Mouse (Mus musculus) MEL (cell line): ENCODE data around the gene Pabpn1l. TPM values are rescaled to one million over a fixed set of nuclear protein-coding genes. Genes with fewer than 3 reads are reported as not detected.

Experiments used
- DNase-seq: peaks from one replicate; pipeline ENCODE4 v3.0.0; 2011; ENCODE audit warnings: low read depth, low spot score
- H3K27ac ChIP-seq: 2 replicates; pipeline ENCODE4 v1.5.1; 2012; ENCODE audit warnings: low read depth, mild to moderate bottlenecking, control low read depth, low read length, moderate library complexity; ENCODE audit not compliant: control insufficient read depth
- H3K27me3 ChIP-seq, 2 experiments: fragments of 150-350 bp in 1 of 2; sonication (generic) in 1 of 2; 2 replicates each; pipeline ENCODE4 v1.6.1; 2012; ENCODE audit warnings: low read length in 2 of 2, mild to moderate bottlenecking in 2 of 2, improper control_type of control experiment in 1 of 2, moderate library complexity in 1 of 2; ENCODE audit not compliant: insufficient read depth in 2 of 2, control insufficient read depth in 1 of 2
- H3K36me3 ChIP-seq, 2 experiments: 2 replicates each; pipeline ENCODE4 v1.6.1; 2012 to 2014; ENCODE audit warnings: low read length in 2 of 2, improper control_type of control experiment in 1 of 2, inconsistent platforms in 1 of 2, mild to moderate bottlenecking in 1 of 2; ENCODE audit not compliant: insufficient read depth in 2 of 2, control insufficient read depth in 1 of 2
- H3K4me1 ChIP-seq, 2 experiments: fragments of 150-350 bp in 1 of 2; sonication (generic) in 1 of 2; 2 replicates each; pipeline ENCODE4 v1.6.1; 2012; ENCODE audit warnings: low read length in 2 of 2, improper control_type of control experiment in 1 of 2, mild to moderate bottlenecking in 1 of 2; ENCODE audit not compliant: insufficient read depth in 2 of 2, control insufficient read depth in 1 of 2
- H3K4me3 ChIP-seq, 2 experiments: fragments of 150-350 bp in 1 of 2; sonication (generic) in 1 of 2; 2 replicates each; pipeline ENCODE4 v1.5.1; 2012; ENCODE audit warnings: low read depth in 2 of 2, low read length in 2 of 2, mild to moderate bottlenecking in 2 of 2, moderate library complexity in 2 of 2, control low read depth in 1 of 2, improper control_type of control experiment in 1 of 2; ENCODE audit not compliant: control insufficient read depth in 1 of 2, insufficient read depth in 1 of 2
- H3K79me2 ChIP-seq: 2 replicates; pipeline ENCODE4 v1.6.1; 2012; ENCODE audit warnings: mild to moderate bottlenecking, low read length, moderate library complexity; ENCODE audit not compliant: control insufficient read depth, poor library complexity, insufficient read depth
- H3K9ac ChIP-seq: 2 replicates; pipeline ENCODE4 v1.6.1; 2012; ENCODE audit warnings: low read depth, mild to moderate bottlenecking, control low read depth, low read length, moderate library complexity; ENCODE audit not compliant: control insufficient read depth, poor library complexity, severe bottlenecking
- H3K9me3 ChIP-seq: fragments of 150-350 bp; sonication (generic); replicated peaks from 2 replicates; pipeline ENCODE4 v1.6.1; 2012; ENCODE audit warnings: mild to moderate bottlenecking, low read length, improper control_type of control experiment, moderate library complexity; ENCODE audit not compliant: insufficient read depth
- CHD1 ChIP-seq: IDR thresholded peaks from 2 replicates; pipeline ENCODE4 v1.6.1; 2012; ENCODE audit warnings: low read depth, mild to moderate bottlenecking, inconsistent platforms, low read length, improper control_type of control experiment
- CTCF ChIP-seq, 3 experiments: IDR thresholded peaks in 2 of 3; conservative IDR thresholded peaks in 1 of 3; 2 replicates each; pipeline ENCODE4 v1.5.1; 2011 to 2012; ENCODE audit warnings: low read length in 3 of 3, low read depth in 2 of 3, mild to moderate bottlenecking in 2 of 3, improper control_type of control experiment in 1 of 3, inconsistent platforms in 1 of 3, mixed read lengths in 1 of 3, moderate library complexity in 1 of 3; ENCODE audit not compliant: control insufficient read depth in 1 of 3, insufficient read depth in 1 of 3, poor library complexity in 1 of 3, severe bottlenecking in 1 of 3
- GABPA ChIP-seq: IDR thresholded peaks from 2 replicates; pipeline ENCODE4 v1.6.1; 2012; ENCODE audit warnings: low read depth, mild to moderate bottlenecking, inconsistent platforms, low read length, improper control_type of control experiment, moderate library complexity
- GATA1 ChIP-seq: IDR thresholded peaks from 2 replicates; pipeline ENCODE4 v1.6.1; 2011; ENCODE audit warnings: low read depth, low read length, improper control_type of control experiment
- KAT2A ChIP-seq: conservative IDR thresholded peaks from 2 replicates; pipeline ENCODE4 v1.6.1; 2012; ENCODE audit warnings: low read depth, low read length, improper control_type of control experiment, inconsistent platforms
- MAFK ChIP-seq: IDR thresholded peaks from 2 replicates; pipeline ENCODE4 v1.6.1; 2011; ENCODE audit warnings: low read depth, mild to moderate bottlenecking, low read length, improper control_type of control experiment, borderline replicate concordance
- POLR2A ChIP-seq, 2 experiments: IDR thresholded peaks; 2 replicates each; pipeline ENCODE4 v1.6.1; 2011 to 2012; ENCODE audit warnings: low read length in 2 of 2, mild to moderate bottlenecking in 2 of 2, control low read depth in 1 of 2, improper control_type of control experiment in 1 of 2, low read depth in 1 of 2, moderate library complexity in 1 of 2; ENCODE audit not compliant: control insufficient read depth in 1 of 2, insufficient read depth in 1 of 2, poor library complexity in 1 of 2
- POLR2AphosphoS5 ChIP-seq: IDR thresholded peaks from 2 replicates; pipeline ENCODE4 v1.6.1; 2012; ENCODE audit warnings: low read depth, borderline replicate concordance, mild to moderate bottlenecking, inconsistent platforms, low read length, moderate library complexity, mixed read lengths
- RAD21 ChIP-seq: IDR thresholded peaks from 2 replicates; pipeline ENCODE4 v1.6.1; 2011; ENCODE audit warnings: mild to moderate bottlenecking, low read depth, low read length, improper control_type of control experiment
- polyA plus RNA-seq, 2 experiments: library from polyadenylated mRNA; stranded (reverse) in 1 of 2; unstranded in 1 of 2; fragments of >175 nt in 1 of 2; fragments of >200 nt in 1 of 2; gene quantifications; 2 replicates each; pipeline versions ENCODE4 v1.2.1 to v1.2.4; 2012; ENCODE audit warnings: low replicate concordance in 2 of 2, low read depth in 1 of 2; ENCODE audit not compliant: insufficient read length in 2 of 2, insufficient read depth in 1 of 2, missing spikeins in 1 of 2
- total RNA-seq: library from RNA; depleted of rRNA; stranded (reverse); fragments of 300-350 nt; gene quantifications from 2 replicates; pipeline ENCODE4 v1.2.3, GENCODE M21; 2012

Pabpn1l gene
- total and polyA plus RNA-seq, 3 experiments = 0.15 TPM; not detected in 2

GRCm38 (mm10) chr8:122670718-122671117 is 48.2 kb upstream of the Pabpn1l start:
- TF ChIP-seq CHD1 (no peak), MAFK (no peak), RAD21 (no peak), GATA1 (no peak), POLR2A (IDR thresholded peaks at IDR 0.05; ENCODE audit: control insufficient read depth in 1 of 2, insufficient read depth in 1 of 2, low read depth in 1 of 2, low read length in 2 of 2, poor library complexity in 1 of 2) (0 out of 4 replicates have a peak, but pooled peaks of 1 of the 2 experiments have one; percentile 24)
- Histone ChIP-seq H3K27me3 (no peaks in the 10 kb centered on the region), H3K4me1 (peaks cover 11 to 43% of the 10 kb centered on the region in 2 experiments), H3K27ac (no peak overlapping the region), H3K79me2 (peaks cover 89% of the 10 kb centered on the region), H3K9ac (no peak overlapping the region), H3K4me3 (no peak overlapping the region), H3K9me3 (no peaks in the 10 kb centered on the region), H3K36me3 (peaks cover 16 to 37% of the 10 kb centered on the region in 2 experiments)
- no peak for DNase-seq

- Histone ChIP-seq H3K79me2 (peaks cover 89% of the 10 kb centered on the region), H3K4me1 (peaks cover 14 to 45% of the 10 kb centered on the region in 2 experiments), H3K9ac (no peak overlapping the region), H3K36me3 (peaks cover 20 to 39% of the 10 kb centered on the region in 2 experiments), H3K27ac (no peak overlapping the region), H3K4me3 (no peak overlapping the region), H3K27me3 (no peaks in the 10 kb centered on the region), H3K9me3 (no peaks in the 10 kb centered on the region)
- TF ChIP-seq GATA1 = no peak
- TF ChIP-seq GABPA = no peak
- TF ChIP-seq POLR2A (IDR thresholded peaks at IDR 0.05; ENCODE audit: control insufficient read depth in 1 of 2, insufficient read depth in 1 of 2, low read depth in 1 of 2, low read length in 2 of 2, poor library complexity in 1 of 2) = peak in 1 of 2 experiments; percentile 9; a peak in 1 of 4 replicates
- no peak for DNase-seq
Observed at GRCm38 (mm10) chr8:122670001-122670400, 47.5 kb upstream of the Pabpn1l start.

GRCm38 (mm10) chr8:122669370-122669769 is 46.8 kb upstream of the Pabpn1l start:
- Histone ChIP-seq H3K4me3 (no peak overlapping the region), H3K9me3 (no peaks in the 10 kb centered on the region), H3K36me3 (peaks cover 24 to 39% of the 10 kb centered on the region in 2 experiments), H3K27ac (no peak overlapping the region), H3K79me2 (peaks cover 89% of the 10 kb centered on the region), H3K27me3 (no peaks in the 10 kb centered on the region), H3K4me1 (peaks cover 14 to 45% of the 10 kb centered on the region in 2 experiments), H3K9ac (no peak overlapping the region)
- TF ChIP-seq POLR2AphosphoS5 (0 out of 2 replicates have a peak, but pooled peaks have one; percentile 38), CHD1 (no peak)
- no peak for DNase-seq

DNA sequence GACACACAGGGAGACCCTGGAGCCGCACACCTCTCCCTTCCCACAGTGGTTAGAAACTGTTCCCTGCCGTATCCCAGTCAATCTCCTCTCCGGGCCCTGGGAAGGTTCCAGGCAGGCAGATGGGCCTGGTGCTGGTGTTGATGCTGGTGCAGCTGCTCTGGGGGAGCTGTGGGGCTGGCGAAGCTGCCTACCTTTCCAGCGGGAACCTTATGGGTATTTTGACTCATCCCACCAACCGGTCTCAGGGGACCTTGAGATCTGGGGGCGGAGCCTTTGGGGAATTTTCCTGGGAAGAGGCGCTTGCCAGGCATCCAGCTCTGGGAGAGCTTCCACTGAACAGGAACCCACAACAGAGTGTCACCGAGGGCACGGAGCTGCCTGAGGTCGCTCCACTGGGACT is 45.3 kb upstream of the Pabpn1l start:
- no peak overlapping the region for H3K27ac ChIP-seq
- peaks cover 88% of the 10 kb centered on the region for H3K79me2 ChIP-seq
- TF ChIP-seq KAT2A (no peak), CTCF (IDR thresholded peaks at IDR 0.05 in 2 of 3, conservative IDR thresholded peaks at IDR 0.05 in 1 of 3; ENCODE audit: control insufficient read depth in 1 of 3, insufficient read depth in 1 of 3, low read depth in 2 of 3, low read length in 3 of 3, poor library complexity in 1 of 3, severe bottlenecking in 1 of 3) (no peak)
- no peak for DNase-seq
- no peak overlapping the region for H3K9ac ChIP-seq
- no peak overlapping the region for H3K4me3 ChIP-seq
- H3K36me3 ChIP-seq = peaks cover 23 to 39% of the 10 kb centered on the region in 2 experiments
- no peaks in the 10 kb centered on the region for H3K27me3 ChIP-seq
- H3K4me1 ChIP-seq = peaks cover 14 to 45% of the 10 kb centered on the region in 2 experiments
- no peaks in the 10 kb centered on the region for H3K9me3 ChIP-seq
